Mouse (Mus musculus): ENCODE data around the gene Plgrkt. TPM values are rescaled to one million over a fixed set of nuclear protein-coding genes. Genes with fewer than 3 reads are reported as not detected.

Gene Plgrkt
- polyA plus RNA-seq, 1 experiment from 2014 or later, result 40.6 TPM

DNA sequence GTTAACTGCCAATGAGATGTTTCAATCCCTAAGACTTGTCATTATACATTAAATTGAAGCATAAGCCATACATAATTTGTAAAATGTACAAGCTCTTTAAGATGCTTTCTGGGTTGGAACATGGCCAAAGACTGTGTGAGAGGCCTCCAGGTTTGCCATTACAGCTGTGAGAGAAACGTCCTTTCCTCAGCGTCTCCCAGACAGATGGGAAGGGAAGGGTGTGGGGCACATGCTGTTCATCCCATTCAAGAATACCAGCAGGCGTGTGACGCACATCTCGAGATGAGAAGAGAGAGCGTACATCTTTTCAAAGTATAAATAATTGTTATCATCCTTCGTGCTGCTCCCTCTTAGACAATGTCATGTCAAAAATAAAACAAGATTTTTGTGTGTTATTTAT lies 54.5 kb downstream of the Plgrkt start:
- Histone ChIP-seq H3K9ac (no peak overlapping the region), H3K4me3 (ENCODE audit: low read depth, low read length) (no peak overlapping the region), H3K27me3 (ENCODE audit: insufficient read depth, low read length) (no peaks in the 10 kb centered on the region), H3K4me1 (ENCODE audit: insufficient read depth) (no peaks in the 10 kb centered on the region), H3K9me3 (ENCODE audit: low read depth, low read length) (no peaks in the 10 kb centered on the region), H3K36me3 (ENCODE audit: insufficient read depth) (peaks cover 9% of the 10 kb centered on the region), H3K4me2 (no peak overlapping the region), H3K27ac (ENCODE audit: low read depth) (no peak overlapping the region)
- no peak for TF ChIP-seq CTCF (IDR thresholded peaks at IDR 0.05; ENCODE audit: low read depth)
- DNase-seq (no peak), ATAC-seq (ENCODE audit: insufficient read depth) (no peak)
- 65% methylated on average over 7 of the region's 7 CpGs for WGBS

DNA sequence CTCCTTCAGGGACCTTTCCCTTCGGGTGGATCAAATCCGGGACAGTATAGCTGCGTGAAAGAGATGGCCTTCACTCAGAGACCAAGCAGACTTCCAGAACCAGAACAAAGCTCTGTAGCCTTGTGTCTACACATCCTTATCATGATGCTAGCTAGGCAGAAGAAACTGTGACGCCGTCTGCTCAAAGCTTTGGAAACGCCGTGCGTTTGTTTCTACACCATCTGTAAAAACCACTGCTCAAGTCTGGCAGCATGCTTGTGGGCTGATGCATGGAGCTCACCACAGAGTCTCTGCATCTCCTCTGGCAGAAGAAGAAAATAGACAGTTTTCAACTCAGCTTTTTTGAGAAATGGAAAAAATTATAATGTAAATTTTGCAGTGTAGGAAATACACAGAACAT lies 55.4 kb downstream of the Plgrkt start:
- WGBS, result 86% methylated on average over 8 of the region's 8 CpGs
- no peaks in the 10 kb centered on the region for H3K4me1 ChIP-seq (ENCODE audit: insufficient read depth)
- DNase-seq (no peak), ATAC-seq (ENCODE audit: insufficient read depth) (no peak)
- no peaks in the 10 kb centered on the region for H3K9me3 ChIP-seq (ENCODE audit: low read depth, low read length)
- no peak overlapping the region for H3K4me3 ChIP-seq (ENCODE audit: low read depth, low read length)
- H3K36me3 ChIP-seq (ENCODE audit: insufficient read depth), result peaks cover 12% of the 10 kb centered on the region
- no peak overlapping the region for H3K27ac ChIP-seq (ENCODE audit: low read depth)
- no peak overlapping the region for H3K4me2 ChIP-seq
- no peak overlapping the region for H3K9ac ChIP-seq
- no peaks in the 10 kb centered on the region for H3K27me3 ChIP-seq (ENCODE audit: insufficient read depth, low read length)
- no peak for TF ChIP-seq CTCF (IDR thresholded peaks at IDR 0.05; ENCODE audit: low read depth)

DNA sequence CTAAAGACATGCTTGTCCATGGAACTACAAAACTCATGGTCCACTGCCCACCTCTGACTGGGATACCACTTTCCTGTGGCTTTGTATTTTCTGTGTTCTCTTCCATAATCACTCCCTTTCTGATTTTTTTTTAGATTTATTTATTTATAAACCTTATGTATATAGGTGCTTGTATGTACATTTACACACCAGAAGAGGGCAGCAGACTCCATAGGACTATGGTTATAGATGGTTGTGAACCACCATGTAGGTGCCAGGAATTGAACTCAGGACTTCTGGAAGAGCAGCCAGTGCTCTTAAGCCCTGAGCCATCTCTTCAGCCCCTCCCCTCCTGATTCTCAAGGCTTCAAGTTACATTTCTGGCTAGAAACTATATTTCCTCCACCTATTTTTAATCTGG lies 58.4 kb downstream of the Plgrkt start:
- H3K27me3 ChIP-seq (ENCODE audit: insufficient read depth, low read length), result no peaks in the 10 kb centered on the region
- H3K4me2 ChIP-seq, result no peak overlapping the region
- H3K9me3 ChIP-seq (ENCODE audit: low read depth, low read length), result no peaks in the 10 kb centered on the region
- no peak overlapping the region for H3K4me3 ChIP-seq (ENCODE audit: low read depth, low read length)
- H3K9ac ChIP-seq, result no peak overlapping the region
- H3K36me3 ChIP-seq (ENCODE audit: insufficient read depth), result peaks cover 12% of the 10 kb centered on the region
- DNase-seq, result no peak
- no peak for TF ChIP-seq CTCF (IDR thresholded peaks at IDR 0.05; ENCODE audit: low read depth)
- no peaks in the 10 kb centered on the region for H3K4me1 ChIP-seq (ENCODE audit: insufficient read depth)
- ATAC-seq (ENCODE audit: insufficient read depth), result no peak
- no peak overlapping the region for H3K27ac ChIP-seq (ENCODE audit: low read depth)

DNA sequence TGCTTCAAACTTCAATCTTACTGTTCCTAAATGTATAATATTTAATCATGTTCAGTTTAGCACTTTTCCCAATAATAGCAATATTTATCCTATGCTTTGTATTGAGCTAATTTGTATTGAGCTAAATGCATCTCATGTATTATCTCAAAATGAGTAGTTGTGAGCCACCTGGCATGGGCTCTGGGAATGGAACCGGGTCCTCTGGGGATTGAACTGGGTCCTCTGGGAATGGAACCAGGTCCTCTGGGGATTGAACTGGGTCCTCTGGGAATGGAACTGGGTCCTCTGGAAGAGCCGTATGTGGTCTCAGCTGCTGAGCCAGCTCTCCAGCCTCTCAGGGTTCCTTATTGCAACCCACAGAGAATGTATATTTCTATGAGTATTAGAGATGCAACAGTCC lies 65.1 kb downstream of the Plgrkt start:
- no peak overlapping the region for H3K9ac ChIP-seq

DNA sequence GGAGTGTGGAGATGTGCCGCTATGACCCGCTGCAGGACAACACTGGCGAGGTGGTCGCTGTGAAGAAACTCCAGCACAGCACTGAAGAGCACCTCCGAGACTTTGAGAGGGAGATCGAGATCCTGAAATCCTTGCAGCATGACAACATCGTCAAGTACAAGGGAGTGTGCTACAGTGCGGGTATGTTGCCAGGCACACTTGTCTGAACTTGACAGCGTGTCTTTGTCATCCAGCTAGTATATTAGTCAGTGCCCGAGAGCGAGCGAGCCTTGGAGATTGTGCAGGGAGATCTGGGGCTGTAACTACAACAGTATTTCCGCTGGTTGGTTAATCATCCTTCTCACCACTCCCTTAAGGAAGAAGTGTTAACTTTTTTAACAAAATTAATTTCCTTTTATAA lies 66.3 kb downstream of the Plgrkt start:
- peaks cover 32% of the 10 kb centered on the region for H3K36me3 ChIP-seq (ENCODE audit: insufficient read depth)
- H3K4me1 ChIP-seq (ENCODE audit: insufficient read depth), result no peaks in the 10 kb centered on the region
- H3K27me3 ChIP-seq (ENCODE audit: insufficient read depth, low read length), result no peaks in the 10 kb centered on the region
- no peaks in the 10 kb centered on the region for H3K9me3 ChIP-seq (ENCODE audit: low read depth, low read length)
- DNase-seq (no peak), ATAC-seq (ENCODE audit: insufficient read depth) (no peak)
- no peak overlapping the region for H3K9ac ChIP-seq
- TF ChIP-seq CTCF (IDR thresholded peaks at IDR 0.05; ENCODE audit: low read depth), result no peak
- H3K4me3 ChIP-seq (ENCODE audit: low read depth, low read length), result no peak overlapping the region
- H3K27ac ChIP-seq (ENCODE audit: low read depth), result no peak overlapping the region
- 91% methylated on average over 13 of the region's 13 CpGs for WGBS
- no peak overlapping the region for H3K4me2 ChIP-seq

More for the DNA sequence above, 65.1 kb downstream of the Plgrkt start:
- peaks cover 23% of the 10 kb centered on the region for H3K36me3 ChIP-seq (ENCODE audit: insufficient read depth)
- H3K9me3 ChIP-seq (ENCODE audit: low read depth, low read length), result no peaks in the 10 kb centered on the region
- 93% methylated on average over 2 of the region's 2 CpGs for WGBS
- TF ChIP-seq CTCF (IDR thresholded peaks at IDR 0.05; ENCODE audit: low read depth), result no peak
- H3K4me2 ChIP-seq, result no peak overlapping the region
- no peaks in the 10 kb centered on the region for H3K4me1 ChIP-seq (ENCODE audit: insufficient read depth)
- no peak for ATAC-seq (ENCODE audit: insufficient read depth)
- no peaks in the 10 kb centered on the region for H3K27me3 ChIP-seq (ENCODE audit: insufficient read depth, low read length)
- no peak for DNase-seq
- H3K4me3 ChIP-seq (ENCODE audit: low read depth, low read length), result no peak overlapping the region
- H3K27ac ChIP-seq (ENCODE audit: low read depth), result no peak overlapping the region

Other genes with a start within 250 kb of the Plgrkt start
- gene Jak2, start 115.6 kb downstream of the Plgrkt start, polyA plus RNA-seq (2014; fragmentation: Nextera tagmentation; extraction: Ambion mirVana), result 10.9 and 11.6 TPM in 2 replicates
- 1.8 and 2.6 TPM in 2 replicates for gene Insl6, start 42.0 kb downstream of the Plgrkt start, polyA plus RNA-seq (2014; fragmentation: Nextera tagmentation; extraction: Ambion mirVana)
- not detected in 2 replicates for gene Rln1, start 32.7 kb downstream of the Plgrkt start, polyA plus RNA-seq (2014; fragmentation: Nextera tagmentation; extraction: Ambion mirVana)
- gene Cd274, start 65 bp upstream of the Plgrkt start, polyA plus RNA-seq (2014; fragmentation: Nextera tagmentation; extraction: Ambion mirVana), result 0.18 and 0.25 TPM in 2 replicates
- gene Pdcd1lg2, start 43.5 kb upstream of the Plgrkt start, polyA plus RNA-seq (2014; fragmentation: Nextera tagmentation; extraction: Ambion mirVana), result not detected in 2 replicates
- gene Ric1, start 154.9 kb upstream of the Plgrkt start, polyA plus RNA-seq (2014; fragmentation: Nextera tagmentation; extraction: Ambion mirVana), result 15.9 and 16.0 TPM in 2 replicates